Mouse (Mus musculus): ENCODE results near the gene Dnase1l2. TPM values are rescaled to one million over a fixed set of nuclear protein-coding genes. Genes with fewer than 3 reads are reported as not detected.
"Not testable (repeated sequence)": the region's sequence is repeated elsewhere in the genome, so short reads cannot be mapped to it uniquely, and the experiment has no call there.

The Dnase1l2 gene
- polyA plus RNA-seq, 1 experiment: not detected

DNA sequence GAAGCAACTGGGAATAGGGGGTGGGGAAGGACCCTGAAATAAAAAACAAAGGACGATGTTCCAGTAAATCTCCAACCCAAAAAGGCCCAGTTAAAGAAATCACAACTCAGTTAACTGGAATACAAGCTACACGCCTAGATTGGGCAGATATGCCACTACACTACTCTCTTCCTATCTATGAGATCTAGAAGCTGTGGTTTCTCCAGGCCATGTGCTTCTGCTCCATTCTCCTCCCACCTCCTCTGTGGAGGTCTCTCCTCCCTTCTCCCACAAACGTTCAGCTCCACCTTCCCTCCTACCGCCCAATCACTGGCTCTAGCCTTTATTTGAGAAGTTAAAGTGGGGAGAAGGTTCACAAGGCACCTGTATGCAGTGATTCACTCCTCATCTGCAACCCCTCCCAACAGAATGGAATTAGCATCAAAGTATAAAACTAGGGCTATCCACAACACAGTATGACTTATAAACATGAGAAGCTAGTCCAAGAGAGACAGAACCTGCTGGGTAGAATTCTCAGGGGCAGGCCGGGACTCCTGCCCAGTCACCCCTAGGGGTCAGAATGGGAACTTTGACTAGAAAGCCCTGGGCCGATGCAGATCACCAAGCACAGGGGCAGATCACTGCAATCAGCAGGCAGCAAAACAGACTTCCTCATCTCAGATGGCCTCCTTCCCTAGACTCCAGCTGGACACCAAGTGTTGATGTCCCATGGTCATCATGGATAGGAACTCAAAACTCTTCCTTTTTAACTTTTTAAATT, 20.6 kb upstream of the Dnase1l2 start:
- TF ChIP-seq CTCF (IDR thresholded peaks at IDR 0.05; ENCODE audit: insufficient read depth, low read depth, low read length): no peak
- TF ChIP-seq POLR2A (IDR thresholded peaks at IDR 0.05; ENCODE audit: insufficient read depth, low read depth, low read length): no peak
- 48% methylated on average over 6 of the region's 6 CpGs for WGBS
- H3K4me3 ChIP-seq (ENCODE audit: insufficient read depth, low read depth, low read length): no peak overlapping the region
- no peak overlapping the region for H3K27ac ChIP-seq (ENCODE audit: insufficient read depth, low read depth, low read length)
- H3K4me1 ChIP-seq (ENCODE audit: control insufficient read depth, insufficient read depth, low read length): peaks cover 2% of the 10 kb centered on the region; the same call in 1 of the 2 replicates

- Histone ChIP-seq H3K27ac (ENCODE audit: insufficient read depth, low read depth, low read length) (no peak overlapping the region), H3K4me1 (ENCODE audit: control insufficient read depth, insufficient read depth, low read length) (peaks cover 2% of the 10 kb centered on the region; the same call in 1 of the 2 replicates), H3K4me3 (ENCODE audit: insufficient read depth, low read depth, low read length) (no peak overlapping the region)
- 100% methylated on average over 1 of the region's 1 CpGs for WGBS
- TF ChIP-seq CTCF (IDR thresholded peaks at IDR 0.05; ENCODE audit: insufficient read depth, low read depth, low read length): no peak
- no peak for TF ChIP-seq POLR2A (IDR thresholded peaks at IDR 0.05; ENCODE audit: insufficient read depth, low read depth, low read length)
Observed at GRCm38 (mm10) chr17:24462932-24463331, 20.0 kb upstream of the Dnase1l2 start.

- H3K27ac ChIP-seq (ENCODE audit: insufficient read depth, low read depth, low read length): no peak overlapping the region
- WGBS: 76% methylated on average over 2 of the region's 2 CpGs
- TF ChIP-seq POLR2A (IDR thresholded peaks at IDR 0.05; ENCODE audit: insufficient read depth, low read depth, low read length) (no peak), CTCF (IDR thresholded peaks at IDR 0.05; ENCODE audit: insufficient read depth, low read depth, low read length) (no peak)
- H3K4me1 ChIP-seq (ENCODE audit: control insufficient read depth, insufficient read depth, low read length): peaks cover 2% of the 10 kb centered on the region; the same call in 1 of the 2 replicates
- no peak overlapping the region for H3K4me3 ChIP-seq (ENCODE audit: insufficient read depth, low read depth, low read length)
Observed at GRCm38 (mm10) chr17:24461580-24461979, 18.7 kb upstream of the Dnase1l2 start.

DNA sequence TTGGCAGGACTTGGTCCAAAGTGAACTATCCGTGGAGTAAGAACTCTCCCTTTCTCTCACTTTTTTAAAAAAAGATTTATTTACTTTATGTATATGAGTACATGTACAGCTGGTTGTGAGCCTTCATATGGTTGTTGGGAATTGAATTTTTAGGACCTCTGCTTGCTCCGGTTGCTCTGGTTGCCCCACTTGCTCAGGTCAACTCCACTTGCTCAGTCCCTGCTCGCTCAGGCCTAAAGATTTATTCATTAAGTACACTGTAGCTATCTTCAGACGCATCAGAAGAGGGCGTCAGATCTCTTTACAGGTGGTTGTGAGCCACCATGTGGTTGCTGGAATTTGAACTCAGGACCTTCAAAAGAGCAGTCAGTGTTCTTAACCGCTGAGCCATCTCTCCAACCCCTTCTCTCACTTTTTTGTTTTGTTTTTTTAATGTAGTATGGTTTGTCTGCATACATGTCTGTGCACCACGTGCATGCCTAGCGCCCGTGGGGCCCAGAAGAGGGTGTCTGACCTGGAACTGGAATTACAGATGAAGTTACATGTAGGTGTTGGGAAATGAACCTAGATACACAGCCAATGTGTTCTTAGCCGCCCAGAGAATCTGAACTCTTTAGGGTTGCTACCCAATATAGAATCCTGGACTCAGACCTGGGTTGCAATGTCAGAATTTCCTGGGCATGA, 12.8 kb upstream of the Dnase1l2 start:
- not testable (repeated sequence) for H3K27ac ChIP-seq (ENCODE audit: insufficient read depth, low read depth, low read length); H3K4me3 ChIP-seq (ENCODE audit: insufficient read depth, low read depth, low read length)
- 48% methylated on average over 10 of the region's 10 CpGs for WGBS

DNA sequence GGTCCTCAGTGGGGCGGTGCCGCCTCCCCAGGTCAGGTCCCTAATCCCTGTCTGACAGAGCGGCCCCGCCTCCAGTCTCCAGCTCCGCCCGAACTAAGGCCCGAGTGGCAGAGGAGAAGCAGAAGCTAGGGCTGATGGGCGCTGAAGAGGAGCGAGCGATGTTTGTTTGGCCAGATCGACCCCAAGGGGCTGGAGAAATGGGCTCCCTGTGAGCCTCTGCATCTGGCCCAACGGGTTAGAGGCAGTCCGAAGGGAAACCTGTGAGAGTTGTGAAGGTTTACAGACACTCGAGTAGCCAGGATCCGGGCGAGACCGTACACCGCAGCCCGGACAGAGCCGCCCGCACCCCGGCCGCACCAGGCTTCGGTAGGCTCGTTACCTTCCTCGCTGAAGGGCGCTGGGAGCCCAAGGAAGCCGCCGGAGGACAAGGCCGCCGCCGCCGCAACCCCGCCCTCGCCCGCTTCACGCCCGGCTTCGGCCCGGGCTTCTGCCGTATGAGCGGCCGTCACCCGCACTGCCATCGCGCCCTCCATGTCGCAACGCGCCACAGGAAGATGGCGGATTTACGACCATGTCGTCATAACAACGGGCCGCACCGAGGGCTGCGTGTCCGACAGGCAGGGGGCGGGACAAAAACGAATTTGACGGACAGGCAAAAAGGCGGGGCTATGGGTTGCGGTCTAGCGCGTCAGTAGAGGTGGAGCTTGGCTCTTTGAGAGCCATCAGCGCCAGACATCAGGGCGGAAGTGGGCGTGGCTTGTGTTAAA, 12.0 kb upstream of the Dnase1l2 start:
- Histone ChIP-seq H3K27ac (ENCODE audit: insufficient read depth, low read depth, low read length) (peak overlapping the region; percentile 91), H3K4me3 (ENCODE audit: insufficient read depth, low read depth, low read length) (peak overlapping the region; percentile 79), H3K4me1 (ENCODE audit: control insufficient read depth, insufficient read depth, low read length) (no peaks in the 10 kb centered on the region)
- under 1% methylated on average over 67 of the region's 67 CpGs for WGBS
- no peak for TF ChIP-seq CTCF (IDR thresholded peaks at IDR 0.05; ENCODE audit: insufficient read depth, low read depth, low read length)
- TF ChIP-seq POLR2A (IDR thresholded peaks at IDR 0.05; ENCODE audit: insufficient read depth, low read depth, low read length): peak; percentile 85

More for the DNA sequence above, 12.8 kb upstream of the Dnase1l2 start:
- H3K4me1 ChIP-seq (ENCODE audit: control insufficient read depth, insufficient read depth, low read length): not testable (repeated sequence)

GRCm38 (mm10) chr17:24454218-24454755, 11.4 kb upstream of the Dnase1l2 start:
- TF ChIP-seq CTCF (IDR thresholded peaks at IDR 0.05; ENCODE audit: insufficient read depth, low read depth, low read length) (no peak), POLR2A (IDR thresholded peaks at IDR 0.05; ENCODE audit: insufficient read depth, low read depth, low read length) (no peak)
- Histone ChIP-seq H3K4me1 (ENCODE audit: control insufficient read depth, insufficient read depth, low read length) (no peaks in the 10 kb centered on the region), H3K27ac (ENCODE audit: insufficient read depth, low read depth, low read length) (peak overlapping the region; percentile 91), H3K4me3 (ENCODE audit: insufficient read depth, low read depth, low read length) (peak overlapping the region; percentile 79)
- 2% methylated on average over 14 of the region's 14 CpGs for WGBS

- no peaks in the 10 kb centered on the region for H3K4me1 ChIP-seq (ENCODE audit: control insufficient read depth, insufficient read depth, low read length)
- TF ChIP-seq POLR2A (IDR thresholded peaks at IDR 0.05; ENCODE audit: insufficient read depth, low read depth, low read length) (no peak), CTCF (IDR thresholded peaks at IDR 0.05; ENCODE audit: insufficient read depth, low read depth, low read length) (no peak)
- no peak overlapping the region for H3K4me3 ChIP-seq (ENCODE audit: insufficient read depth, low read depth, low read length)
- no peak overlapping the region for H3K27ac ChIP-seq (ENCODE audit: insufficient read depth, low read depth, low read length)
- 68% methylated on average over 2 of the region's 2 CpGs for WGBS
Observed at GRCm38 (mm10) chr17:24453372-24453771, 10.5 kb upstream of the Dnase1l2 start.

GRCm38 (mm10) chr17:24451220-24451619, 8.3 kb upstream of the Dnase1l2 start:
- WGBS: 96% methylated on average over 6 of the region's 6 CpGs
- H3K4me1 ChIP-seq (ENCODE audit: control insufficient read depth, insufficient read depth, low read length): no peaks in the 10 kb centered on the region
- H3K27ac ChIP-seq (ENCODE audit: insufficient read depth, low read depth, low read length): no peak overlapping the region
- no peak overlapping the region for H3K4me3 ChIP-seq (ENCODE audit: insufficient read depth, low read depth, low read length)
- no peak for TF ChIP-seq CTCF (IDR thresholded peaks at IDR 0.05; ENCODE audit: insufficient read depth, low read depth, low read length)
- TF ChIP-seq POLR2A (IDR thresholded peaks at IDR 0.05; ENCODE audit: insufficient read depth, low read depth, low read length): no peak
